Mouse (Mus musculus) G1E (cell line): ENCODE data around the gene Tmem98. TPM values are rescaled to one million over a fixed set of nuclear protein-coding genes. Genes with fewer than 3 reads are reported as not detected.

Experiments used
- ATAC-seq: 2 replicates; pipeline ENCODE4 v1.8.0; 2016; ENCODE audit warnings: mild to moderate bottlenecking; ENCODE audit not compliant: insufficient number of reproducible peaks, poor library complexity, low FRiP score, severe bottlenecking; ENCODE audit errors: extremely low read depth
- DNase-seq: peaks from one replicate; pipeline ENCODE4 v3.0.0; 2012; ENCODE audit warnings: low spot score
- H3K27me3 ChIP-seq: 2 replicates; pipeline ENCODE4 v1.6.1; 2012; ENCODE audit warnings: mild to moderate bottlenecking, low read length, inconsistent platforms; ENCODE audit not compliant: insufficient read depth
- H3K36me3 ChIP-seq: replicated peaks from 2 replicates; pipeline ENCODE3; 2012; ENCODE audit warnings: mild to moderate bottlenecking, inconsistent platforms
- H3K4me1 ChIP-seq: 2 replicates; pipeline ENCODE4 v1.6.1; 2012; ENCODE audit warnings: low read depth, low read length, inconsistent platforms, mixed read lengths; ENCODE audit not compliant: insufficient read depth
- H3K4me3 ChIP-seq: 2 replicates; pipeline ENCODE4 v1.5.1; 2012; ENCODE audit warnings: low read depth, mild to moderate bottlenecking, inconsistent platforms, low read length, moderate library complexity, mixed read lengths
- H3K9me3 ChIP-seq: replicated peaks from 2 replicates; pipeline ENCODE4 v1.6.1; 2012; ENCODE audit warnings: inconsistent platforms
- CTCF ChIP-seq: IDR thresholded peaks from 2 replicates; pipeline ENCODE4 v1.5.1; 2012; ENCODE audit warnings: low read depth, low read length, inconsistent platforms, mixed read lengths
- GATA1 ChIP-seq: IDR thresholded peaks from 2 replicates; pipeline ENCODE4 v1.6.1; 2012; ENCODE audit warnings: borderline replicate concordance, low read length, inconsistent platforms, mixed read lengths
- GATA2 ChIP-seq: IDR thresholded peaks from 2 replicates; pipeline ENCODE4 v1.6.1; 2012; ENCODE audit warnings: low read depth, low read length, inconsistent platforms, borderline replicate concordance
- POLR2AphosphoS5 ChIP-seq: IDR thresholded peaks from 2 replicates; pipeline ENCODE4 v1.6.1; 2012; ENCODE audit warnings: low read depth, low read length, inconsistent platforms; ENCODE audit not compliant: insufficient replicate concordance
- TAL1 ChIP-seq: conservative IDR thresholded peaks from 2 replicates; pipeline ENCODE4 v1.6.1; 2012; ENCODE audit warnings: low read depth, low read length, inconsistent platforms, mixed read lengths
- polyA plus RNA-seq: library from polyadenylated mRNA; stranded (reverse); fragments of >175 nt; gene quantifications from 2 replicates; pipeline ENCODE4 v1.2.3, GENCODE M21; 2012
- total RNA-seq, 2 experiments: library from RNA; stranded (forward) in 1 of 2; stranded (reverse) in 1 of 2; fragments of 200-1000 nt in 1 of 2; fragments of >200 nt in 1 of 2; fragmentation: Nextera tagmentation in 1 of 2; gene quantifications; 2 replicates each; pipeline ENCODE4 v1.2.3; 2014 to 2017

Tmem98 gene
- total and polyA plus RNA-seq, 3 experiments: not detected

GRCm38 (mm10) chr11:80799979-80800378, 10.0 kb upstream of the Tmem98 start:
- ATAC-seq: no peak
- Histone ChIP-seq H3K4me3 (no peak overlapping the region), H3K4me1 (no peaks in the 10 kb centered on the region), H3K27me3 (no peaks in the 10 kb centered on the region), H3K9me3 (peaks cover 58% of the 10 kb centered on the region), H3K36me3 (no peaks in the 10 kb centered on the region)
- TF ChIP-seq CTCF (no peak), POLR2AphosphoS5 (no peak), GATA1 (no peak), TAL1 (no peak), GATA2 (no peak)
- DNase-seq: no peak

- peaks cover 65% of the 10 kb centered on the region for H3K9me3 ChIP-seq
- H3K4me1 ChIP-seq: no peaks in the 10 kb centered on the region
- TF ChIP-seq CTCF: no peak
- no peak for TF ChIP-seq TAL1
- TF ChIP-seq GATA1: no peak
- TF ChIP-seq POLR2AphosphoS5: no peak
- no peak for TF ChIP-seq GATA2
- DNase-seq (no peak), ATAC-seq (no peak)
- no peaks in the 10 kb centered on the region for H3K27me3 ChIP-seq
- no peak overlapping the region for H3K4me3 ChIP-seq
- H3K36me3 ChIP-seq: no peaks in the 10 kb centered on the region
These were observed 7.3 kb upstream of the Tmem98 start for GRCm38 (mm10) chr11:80802706-80803105.

GRCm38 (mm10) chr11:80808551-80809070, 1.4 kb upstream of the Tmem98 start:
- peaks cover 85% of the 10 kb centered on the region for H3K9me3 ChIP-seq
- H3K4me1 ChIP-seq: no peaks in the 10 kb centered on the region
- ATAC-seq (no peak), DNase-seq (no peak)
- H3K36me3 ChIP-seq: no peaks in the 10 kb centered on the region
- TF ChIP-seq POLR2AphosphoS5 (no peak), TAL1 (no peak), CTCF (no peak), GATA1 (no peak), GATA2 (no peak)
- H3K4me3 ChIP-seq: no peak overlapping the region
- no peaks in the 10 kb centered on the region; the same call in 1 of the 2 replicates for H3K27me3 ChIP-seq

- Histone ChIP-seq H3K4me1 (no peaks in the 10 kb centered on the region), H3K9me3 (peaks cover 91% of the 10 kb centered on the region), H3K36me3 (no peaks in the 10 kb centered on the region), H3K4me3 (no peak overlapping the region), H3K27me3 (no peaks in the 10 kb centered on the region; the same call in 1 of the 2 replicates)
- TF ChIP-seq GATA2 (no peak), POLR2AphosphoS5 (no peak), CTCF (no peak), GATA1 (no peak), TAL1 (no peak)
- ATAC-seq (no peak), DNase-seq (no peak)
These were observed 346 bp upstream of the Tmem98 start for GRCm38 (mm10) chr11:80809666-80809992.

DNA sequence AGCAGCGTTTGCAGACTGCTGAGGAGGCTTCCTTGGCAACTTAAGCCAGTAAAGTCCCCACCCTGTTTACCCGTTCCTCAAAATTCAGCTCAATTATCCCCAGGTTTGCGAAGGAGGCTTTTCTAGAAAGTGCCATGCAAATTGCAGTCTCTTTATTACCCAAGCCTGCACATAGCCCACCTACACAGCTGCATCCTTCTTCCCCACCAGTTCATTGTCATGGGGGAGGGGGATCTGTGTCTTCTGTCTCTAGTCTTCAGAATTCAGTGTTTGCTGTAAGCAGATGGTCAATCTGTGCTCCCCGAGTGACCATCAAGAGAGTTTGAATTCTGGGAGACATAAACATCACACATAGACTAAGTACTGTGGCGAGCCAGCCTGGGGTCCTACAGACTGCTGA, 1.2 kb downstream of the Tmem98 start:
- DNase-seq (no peak), ATAC-seq (no peak)
- H3K27me3 ChIP-seq: no peaks in the 10 kb centered on the region; the same call in 1 of the 2 replicates
- H3K4me3 ChIP-seq: no peak overlapping the region
- H3K9me3 ChIP-seq: peaks cover 86% of the 10 kb centered on the region
- no peaks in the 10 kb centered on the region for H3K36me3 ChIP-seq
- no peaks in the 10 kb centered on the region for H3K4me1 ChIP-seq
- TF ChIP-seq POLR2AphosphoS5 (no peak), TAL1 (no peak), GATA1 (no peak), GATA2 (no peak), CTCF (no peak)

GRCm38 (mm10) chr11:80815354-80815753, 5.4 kb downstream of the Tmem98 start:
- no peaks in the 10 kb centered on the region for H3K4me1 ChIP-seq
- no peak overlapping the region for H3K4me3 ChIP-seq
- TF ChIP-seq POLR2AphosphoS5 (no peak), TAL1 (no peak), GATA2 (no peak), GATA1 (no peak), CTCF (no peak)
- DNase-seq: no peak
- H3K9me3 ChIP-seq: peaks cover 82% of the 10 kb centered on the region
- no peak for ATAC-seq
- H3K36me3 ChIP-seq: no peaks in the 10 kb centered on the region
- H3K27me3 ChIP-seq: no peaks in the 10 kb centered on the region
